Mouse (Mus musculus) midbrain, embryonic 13.5 days (tissue): ENCODE results near the gene 2810004N23Rik. TPM values are rescaled to one million over a fixed set of nuclear protein-coding genes. Genes with fewer than 3 reads are reported as not detected.
A peak's percentile ranks its signal among the peaks of the same experiment; 100 is the strongest.

ENCODE experiments used
- ATAC-seq: fragments of 200-750 bp; cut with Nextera tagmentation; 2 replicates; pipeline ENCODE4 v1.8.0; 2017; ENCODE audit warnings: mild to moderate bottlenecking, moderate TSS enrichment, moderate library complexity
- H3K27ac ChIP-seq: fragments of 300-500 bp; sonication (generic); 2 replicates; pipeline ENCODE4 v1.5.1; 2015; ENCODE audit warnings: inconsistent platforms, mild to moderate bottlenecking, moderate library complexity
- H3K27me3 ChIP-seq: fragments of 300-500 bp; sonication (generic); 2 replicates; pipeline ENCODE4 v1.6.1; 2015; ENCODE audit warnings: mild to moderate bottlenecking, inconsistent platforms
- H3K36me3 ChIP-seq: fragments of 300-500 bp; sonication (generic); 2 replicates; pipeline ENCODE4 v1.6.1; 2015; ENCODE audit warnings: mild to moderate bottlenecking, inconsistent platforms
- H3K4me1 ChIP-seq: fragments of 300-500 bp; sonication (generic); replicated peaks from 2 replicates; pipeline ENCODE4 v1.6.1; 2015; ENCODE audit warnings: inconsistent platforms
- H3K4me2 ChIP-seq: fragments of 300-500 bp; sonication (generic); replicated peaks from 2 replicates; pipeline ENCODE4 v1.6.1; 2015; ENCODE audit warnings: moderate library complexity, mild to moderate bottlenecking, inconsistent platforms
- H3K4me3 ChIP-seq: fragments of 300-500 bp; sonication (generic); replicated peaks from 2 replicates; pipeline ENCODE4 v1.5.1; 2015; ENCODE audit warnings: mild to moderate bottlenecking, inconsistent platforms
- H3K9ac ChIP-seq: fragments of 300-500 bp; sonication (generic); replicated peaks from 2 replicates; pipeline ENCODE4 v1.6.1; 2015; ENCODE audit warnings: mild to moderate bottlenecking, inconsistent platforms
- H3K9me3 ChIP-seq: fragments of 300-500 bp; sonication (generic); 2 replicates; pipeline ENCODE4 v1.6.1; 2016; ENCODE audit warnings: mild to moderate bottlenecking, inconsistent platforms
- WGBS: fragments of 180-500 bp; shearing (Covaris S2); methylation state at CpG from one replicate; pipeline ENCODE4 v1.1.7; 2015; 5-methylcytosine and 5-hydroxymethylcytosine counted together
- polyA plus RNA-seq: library from polyadenylated mRNA; unstranded; fragments of >200 nt; fragmentation: Nextera tagmentation; extraction: Ambion mirVana; gene quantifications from 2 replicates; pipeline ENCODE4 v1.2.1, GENCODE M21; 2015

2810004N23Rik gene
- 35.9 and 37.4 TPM in 2 replicates for polyA plus RNA-seq

DNA sequence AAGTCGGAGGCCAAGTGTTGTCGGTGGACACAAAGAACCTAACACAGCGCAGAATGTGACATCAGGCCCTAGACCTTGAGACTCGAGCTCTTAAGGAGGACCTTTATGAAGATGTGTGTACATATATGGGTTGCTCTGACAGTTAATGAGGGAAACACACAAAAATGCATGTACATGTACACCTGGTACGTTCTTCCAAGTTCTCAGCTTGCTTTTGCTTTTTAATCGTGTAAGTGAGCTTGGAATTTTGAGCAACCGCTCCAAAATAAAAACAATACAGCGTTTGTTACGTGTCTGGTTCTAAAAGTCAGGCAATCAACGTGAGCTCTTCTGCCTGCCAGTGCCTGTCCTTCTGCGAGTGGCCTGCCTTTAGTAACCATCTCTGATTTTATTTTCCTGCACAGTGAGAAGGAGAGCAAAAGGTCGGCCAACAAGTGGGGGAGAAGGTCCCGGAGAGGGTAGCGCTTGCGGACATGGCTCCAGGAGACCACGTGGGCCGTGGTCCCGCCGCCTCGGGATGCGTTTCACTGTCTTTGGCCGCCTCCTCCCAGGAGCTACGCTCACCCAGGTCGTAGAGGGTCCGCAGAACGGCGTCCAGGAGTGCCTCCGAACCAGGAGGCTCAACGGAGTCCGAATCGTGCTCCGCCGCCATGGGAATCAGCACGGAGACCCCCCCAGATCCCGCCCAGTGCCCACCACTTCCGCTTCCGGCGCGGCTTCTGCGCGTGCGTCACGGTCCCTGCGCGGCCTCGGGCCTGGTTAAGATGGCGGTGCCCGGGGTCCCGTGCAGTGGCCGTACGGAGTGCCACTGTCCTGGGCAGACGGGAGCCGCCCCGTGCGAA, at the start of gene 2810004N23Rik, which contains the start of gene Gnpat:
TSS of gene 2810004N23Rik (minus strand) at position 800 of the 842 bp plus-strand sequence.
TSS of gene Gnpat (plus strand) at position 713 of the 842 bp plus-strand sequence.
- H3K9ac ChIP-seq = peak within 1 kb of the TSS; percentile 88
- no peaks in the 10 kb centered on the region for H3K9me3 ChIP-seq
- peak within 1 kb of the TSS; percentile 86 for H3K4me2 ChIP-seq
- peak; percentile 98 for ATAC-seq
- peak within 1 kb of the TSS; percentile 70 for H3K4me3 ChIP-seq
- H3K27me3 ChIP-seq = no peaks in the 10 kb centered on the region
- peaks cover 17% of the 10 kb centered on the region for H3K4me1 ChIP-seq
- peak within 1 kb of the TSS; percentile 91 for H3K27ac ChIP-seq
- 2% methylated on average over 55 of the region's 55 CpGs for WGBS
- H3K36me3 ChIP-seq = peaks cover 36% of the 10 kb centered on the region

DNA sequence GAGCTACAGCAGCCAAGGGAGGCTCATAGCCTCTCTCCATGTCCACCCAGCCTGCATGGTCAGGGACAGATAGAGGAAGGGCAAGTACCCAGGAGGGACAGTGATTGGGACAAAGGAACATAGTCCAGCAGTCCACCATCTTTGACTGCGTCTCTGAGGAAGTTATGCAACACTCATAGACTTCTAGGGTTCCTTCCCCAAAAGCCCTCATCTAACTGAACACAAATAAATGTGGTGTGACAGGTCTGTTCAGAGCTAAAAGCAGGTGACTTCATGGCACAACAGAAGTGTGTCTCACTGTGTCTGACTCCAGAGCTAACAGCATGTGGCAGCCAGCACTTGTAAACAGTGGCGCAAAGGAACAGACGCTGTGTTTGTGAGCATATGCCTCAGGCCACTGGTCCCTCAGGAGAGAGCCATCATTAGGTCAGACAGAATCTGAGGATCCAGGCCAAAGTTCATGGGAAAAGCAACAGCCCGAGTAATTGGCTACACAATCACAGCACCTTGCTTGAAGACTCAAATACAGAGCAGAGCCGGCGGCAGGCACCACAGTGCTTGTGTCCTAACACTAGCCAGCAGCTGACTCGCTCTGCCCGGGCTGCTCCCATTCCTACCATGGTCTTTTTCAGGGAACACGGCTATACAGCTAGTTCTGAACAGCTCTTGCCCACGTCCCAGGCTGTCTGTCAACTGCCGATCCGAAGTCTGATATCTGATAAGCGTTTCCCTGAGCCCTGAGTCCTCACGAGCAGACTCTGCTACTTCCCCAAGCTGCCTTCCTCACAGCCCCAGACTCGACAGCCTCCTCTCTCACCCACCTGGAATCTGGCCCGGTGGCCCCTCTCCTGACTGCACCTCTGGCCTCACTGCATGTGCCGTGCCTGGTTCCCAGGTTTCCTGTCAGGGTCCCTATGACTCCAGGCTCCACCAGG, 49.3 kb upstream of the 2810004N23Rik start:
- Histone ChIP-seq H3K4me2 (no peak overlapping the region), H3K9ac (no peak overlapping the region), H3K9me3 (no peaks in the 10 kb centered on the region), H3K4me1 (no peaks in the 10 kb centered on the region), H3K36me3 (peaks cover 84% of the 10 kb centered on the region), H3K27me3 (no peaks in the 10 kb centered on the region), H3K4me3 (no peak overlapping the region), H3K27ac (no peak overlapping the region)
- WGBS = 87% methylated on average over 17 of the region's 17 CpGs
- no peak for ATAC-seq

DNA sequence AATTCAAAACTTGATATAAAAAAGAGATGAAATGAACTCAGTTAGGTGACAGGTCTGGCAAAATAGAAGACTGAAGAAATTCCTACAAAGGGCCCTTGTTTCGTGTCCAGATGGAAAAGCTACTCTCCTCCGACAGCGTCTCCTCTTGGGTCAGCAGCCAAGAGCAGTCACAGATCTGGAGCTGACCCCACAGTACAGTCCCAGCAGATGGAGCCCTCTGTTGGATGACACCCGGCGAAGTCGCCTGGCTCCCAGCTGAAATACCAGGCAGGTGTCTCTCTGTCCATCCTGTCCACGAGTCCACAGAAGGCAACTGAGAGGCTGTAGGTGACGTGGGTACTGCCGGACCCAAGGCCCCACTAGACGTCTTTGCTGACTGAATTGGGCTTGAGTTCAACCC, 47.4 kb upstream of the 2810004N23Rik start:
- Histone ChIP-seq H3K27me3 (no peaks in the 10 kb centered on the region), H3K4me2 (no peak overlapping the region), H3K9me3 (no peaks in the 10 kb centered on the region), H3K4me1 (no peaks in the 10 kb centered on the region), H3K4me3 (no peak overlapping the region), H3K27ac (no peak overlapping the region), H3K36me3 (peaks cover 96% of the 10 kb centered on the region), H3K9ac (no peak overlapping the region)
- 87% methylated on average over 10 of the region's 10 CpGs for WGBS
- ATAC-seq = no peak

GRCm38 (mm10) chr8:124909936-124910335, 47.0 kb upstream of the 2810004N23Rik start:
- 96% methylated on average over 16 of the region's 16 CpGs for WGBS
- no peak for ATAC-seq
- Histone ChIP-seq H3K4me3 (no peak overlapping the region), H3K36me3 (peaks cover 94% of the 10 kb centered on the region), H3K9ac (no peak overlapping the region), H3K9me3 (no peaks in the 10 kb centered on the region), H3K4me2 (no peak overlapping the region), H3K4me1 (0 out of 2 replicates have a peak, but pooled peaks cover 1% of the 10 kb centered on the region), H3K27ac (no peak overlapping the region), H3K27me3 (no peaks in the 10 kb centered on the region)

DNA sequence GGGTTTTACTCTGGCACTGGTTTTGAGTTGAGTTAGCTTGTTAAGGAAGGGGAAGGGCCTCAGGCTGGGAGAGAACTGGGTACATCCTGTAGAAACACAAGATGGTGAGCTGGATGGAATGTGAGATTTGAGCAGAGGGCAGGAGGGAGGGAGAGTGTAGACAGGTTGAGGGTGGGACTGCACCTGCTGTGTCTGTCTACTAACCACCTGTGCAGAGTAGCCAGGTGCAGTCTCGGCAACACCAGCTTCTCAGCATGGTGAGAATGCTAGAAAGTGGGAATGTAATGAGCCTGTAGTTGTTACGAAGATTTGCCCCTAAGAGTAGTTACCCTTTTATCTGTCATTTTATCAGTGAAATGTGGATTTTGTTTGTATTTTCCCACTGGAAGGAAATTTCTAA, 42.6 kb upstream of the 2810004N23Rik start:
- Histone ChIP-seq H3K27me3 (no peaks in the 10 kb centered on the region), H3K4me2 (no peak overlapping the region), H3K36me3 (peaks cover 88% of the 10 kb centered on the region), H3K9ac (peak overlapping the region; percentile 32; the same call in 1 of the 2 replicates), H3K4me1 (0 out of 2 replicates have a peak, but pooled peaks cover 3% of the 10 kb centered on the region), H3K27ac (no peak overlapping the region), H3K4me3 (no peak overlapping the region), H3K9me3 (no peaks in the 10 kb centered on the region)
- no peak for ATAC-seq
- 94% methylated on average over 2 of the region's 2 CpGs for WGBS

DNA sequence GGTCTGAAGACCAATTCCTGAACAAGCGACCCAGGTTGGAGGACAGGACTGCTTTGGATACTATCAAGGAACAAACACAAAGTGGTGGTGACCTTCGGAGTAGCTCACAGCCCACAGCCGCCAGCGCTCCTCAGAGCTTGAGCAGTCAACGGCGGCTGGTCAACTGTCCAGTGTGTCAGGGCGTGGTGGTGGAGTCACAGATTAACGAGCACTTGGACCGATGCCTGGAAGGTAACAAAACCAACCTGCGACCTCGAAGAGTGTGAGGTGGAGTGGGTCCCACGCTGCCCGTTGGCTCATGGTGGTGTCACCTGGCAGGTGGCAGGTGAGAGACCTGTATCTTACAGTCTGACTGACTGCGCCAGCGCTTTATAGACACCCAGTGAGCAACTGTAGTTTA, 40.3 kb upstream of the 2810004N23Rik start:
- H3K4me1 ChIP-seq = peaks cover 16% of the 10 kb centered on the region
- peaks cover 79% of the 10 kb centered on the region for H3K36me3 ChIP-seq
- ATAC-seq = no peak
- 96% methylated on average over 15 of the region's 15 CpGs for WGBS
- H3K27ac ChIP-seq = no peak overlapping the region
- H3K9me3 ChIP-seq = no peaks in the 10 kb centered on the region
- H3K4me3 ChIP-seq = no peak overlapping the region
- H3K9ac ChIP-seq = no peak overlapping the region
- H3K4me2 ChIP-seq = no peak overlapping the region
- no peaks in the 10 kb centered on the region for H3K27me3 ChIP-seq

DNA sequence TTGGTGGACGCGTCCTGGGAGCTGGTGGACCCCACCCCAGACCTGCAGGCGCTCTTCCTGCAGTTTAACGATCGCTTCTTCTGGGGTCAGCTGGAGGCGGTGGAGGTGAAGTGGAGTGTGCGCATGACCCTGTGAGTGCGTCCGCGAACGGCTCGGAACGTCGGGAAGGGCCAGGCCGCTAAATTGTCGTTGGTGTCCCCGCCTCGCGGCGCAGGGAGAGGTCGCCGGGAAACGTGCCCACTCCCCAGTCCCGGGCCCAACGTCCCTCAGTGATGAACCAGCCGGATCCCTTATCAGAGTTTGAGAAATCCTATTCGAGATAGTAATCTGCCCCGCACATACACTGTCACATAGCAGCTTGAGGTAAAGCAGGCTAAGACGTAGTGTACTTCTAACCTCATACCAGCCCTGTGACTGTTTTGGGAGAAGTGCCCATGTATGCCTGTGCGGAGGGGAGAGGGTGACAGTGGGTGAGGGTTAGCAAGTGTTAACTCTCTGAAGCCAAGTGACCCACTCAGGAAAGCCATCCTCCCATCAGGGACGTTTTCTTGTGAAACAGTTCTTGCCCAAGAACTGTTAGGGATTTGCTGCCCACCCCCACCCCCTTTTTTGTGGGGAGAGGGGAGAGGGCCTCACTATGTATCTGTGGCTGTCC, 35.5 kb upstream of the 2810004N23Rik start:
- no peaks in the 10 kb centered on the region for H3K9me3 ChIP-seq
- peak overlapping the region; percentile 87 for H3K4me3 ChIP-seq
- H3K27ac ChIP-seq = peak overlapping the region; percentile 77
- peaks cover 45% of the 10 kb centered on the region for H3K4me1 ChIP-seq
- ATAC-seq = 0 out of 2 replicates have a peak, but pooled peaks have one; percentile 4
- peaks cover 61% of the 10 kb centered on the region for H3K36me3 ChIP-seq
- no peaks in the 10 kb centered on the region for H3K27me3 ChIP-seq
- H3K9ac ChIP-seq = peak overlapping the region; percentile 89
- peak overlapping the region; percentile 95 for H3K4me2 ChIP-seq
- WGBS = 7% methylated on average over 31 of the region's 31 CpGs

- H3K4me3 ChIP-seq = peak within 1 kb of the TSS; percentile 87
- peaks cover 54% of the 10 kb centered on the region for H3K36me3 ChIP-seq
- under 1% methylated on average over 114 of the region's 114 CpGs for WGBS
- H3K9me3 ChIP-seq = no peaks in the 10 kb centered on the region
- H3K27me3 ChIP-seq = no peaks in the 10 kb centered on the region
- H3K4me1 ChIP-seq = peaks cover 49% of the 10 kb centered on the region
- H3K27ac ChIP-seq = peak within 1 kb of the TSS; percentile 86
- H3K4me2 ChIP-seq = peak within 1 kb of the TSS; percentile 95
- peak; percentile 92 for ATAC-seq
- H3K9ac ChIP-seq = peak within 1 kb of the TSS; percentile 89
Observed at GRCm38 (mm10) chr8:124897386-124898250, 34.7 kb upstream of the 2810004N23Rik start, which contains the start of the genes Exoc8 and Sprtn. Gene Exoc8, minus strand, starts transcription at chr8:124897705. Gene Sprtn, plus strand, starts transcription at chr8:124897886.

GRCm38 (mm10) chr8:124896632-124897385, 33.9 kb upstream of the 2810004N23Rik start:
- H3K4me3 ChIP-seq = peak overlapping the region; percentile 87
- peaks cover 52% of the 10 kb centered on the region for H3K36me3 ChIP-seq
- peak overlapping the region; percentile 89 for H3K9ac ChIP-seq
- peak overlapping the region; percentile 95 for H3K4me2 ChIP-seq
- WGBS = under 1% methylated on average over 58 of the region's 60 CpGs
- peak; percentile 43 for ATAC-seq
- no peaks in the 10 kb centered on the region for H3K9me3 ChIP-seq
- H3K27ac ChIP-seq = peak overlapping the region; percentile 86
- H3K4me1 ChIP-seq = peaks cover 52% of the 10 kb centered on the region
- H3K27me3 ChIP-seq = no peaks in the 10 kb centered on the region

DNA sequence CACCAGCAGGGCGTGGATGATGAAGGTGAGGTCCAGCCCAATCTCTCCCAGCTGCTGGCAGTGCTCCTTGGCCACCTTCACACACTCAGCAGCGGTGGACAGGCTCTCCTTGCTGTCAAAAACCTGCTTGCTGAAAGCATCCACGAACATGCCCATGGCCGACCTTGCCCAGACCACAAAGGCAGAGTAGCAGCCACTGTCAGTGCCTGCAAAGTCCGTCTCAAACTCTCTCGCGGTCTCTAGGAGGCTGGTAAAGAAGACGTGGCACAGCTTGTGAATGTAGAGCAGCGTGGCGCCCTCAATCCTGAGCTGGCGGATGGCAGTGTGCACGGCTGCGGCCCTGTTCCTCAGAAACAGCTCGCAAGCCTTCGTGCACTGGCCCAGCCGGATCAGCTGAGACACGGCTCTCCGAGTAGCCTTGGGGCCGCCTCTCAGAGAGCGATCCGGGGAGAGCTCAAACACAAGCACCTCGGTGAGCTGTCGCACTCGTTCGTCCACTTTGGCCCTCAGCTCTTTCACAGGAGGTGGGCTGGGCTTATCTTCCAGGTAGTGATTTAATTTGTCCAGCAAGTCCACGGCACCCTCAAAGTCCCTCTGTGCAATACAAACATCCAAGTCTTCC, 33.2 kb upstream of the 2810004N23Rik start:
- peak overlapping the region; percentile 89 for H3K9ac ChIP-seq
- H3K4me2 ChIP-seq = peak overlapping the region; percentile 95
- H3K27me3 ChIP-seq = no peaks in the 10 kb centered on the region
- H3K4me3 ChIP-seq = peak overlapping the region; percentile 87
- H3K4me1 ChIP-seq = peaks cover 52% of the 10 kb centered on the region
- H3K27ac ChIP-seq = 0 out of 2 replicates have a peak overlapping the region, but pooled peaks have one; percentile 86
- peaks cover 54% of the 10 kb centered on the region for H3K36me3 ChIP-seq
- no peak for ATAC-seq
- 86% methylated on average over 26 of the region's 26 CpGs for WGBS
- H3K9me3 ChIP-seq = no peaks in the 10 kb centered on the region
